Mouse (Mus musculus) Muller cell, postnatal 12 days (primary cell): ENCODE data around the gene Arhgap24.
"Not testable (repeated sequence)": the region's sequence is repeated elsewhere in the genome, so short reads cannot be mapped to it uniquely, and the experiment has no call there.

ENCODE experiments used
- DNase-seq: peaks from one replicate; pipeline ENCODE4 v3.0.0-alpha.2; 2015; ENCODE audit errors: inconsistent ontology term

Arhgap24 gene

GRCm38 (mm10) chr5:102874605-102875298, 393.6 kb downstream of the Arhgap24 start:
- peak; percentile 48 for DNase-seq

GRCm38 (mm10) chr5:102875628-102876027, 394.4 kb downstream of the Arhgap24 start:
- DNase-seq: no peak

- DNase-seq: no peak
Observed at GRCm38 (mm10) chr5:102888482-102889162, 407.4 kb downstream of the Arhgap24 start.

GRCm38 (mm10) chr5:102889163-102889488, 407.9 kb downstream of the Arhgap24 start:
- no peak for DNase-seq

GRCm38 (mm10) chr5:102892226-102892625, 411.0 kb downstream of the Arhgap24 start:
- DNase-seq: no peak

- DNase-seq: no peak
Observed at GRCm38 (mm10) chr5:102898301-102898700, 417.1 kb downstream of the Arhgap24 start.

- DNase-seq: no peak
Observed at GRCm38 (mm10) chr5:102899680-102900215, 418.6 kb downstream of the Arhgap24 start.

GRCm38 (mm10) chr5:102901176-102901575, 420.0 kb downstream of the Arhgap24 start:
- DNase-seq: peak; percentile 17

GRCm38 (mm10) chr5:102903487-102903886, 422.3 kb downstream of the Arhgap24 start:
- DNase-seq: no peak

- DNase-seq: no peak
Observed at GRCm38 (mm10) chr5:102904066-102904465, 422.9 kb downstream of the Arhgap24 start.

GRCm38 (mm10) chr5:102905441-102906211, 424.4 kb downstream of the Arhgap24 start:
- no peak for DNase-seq

- DNase-seq: no peak
Observed at GRCm38 (mm10) chr5:102920199-102920598, 439.0 kb downstream of the Arhgap24 start.

GRCm38 (mm10) chr5:102926786-102927185, 445.6 kb downstream of the Arhgap24 start:
- no peak for DNase-seq

GRCm38 (mm10) chr5:102930161-102930560, 449.0 kb downstream of the Arhgap24 start:
- DNase-seq: no peak

- DNase-seq: not testable (repeated sequence)
Observed at GRCm38 (mm10) chr5:102943864-102944630, 462.9 kb downstream of the Arhgap24 start.

GRCm38 (mm10) chr5:102946625-102947024, 465.4 kb downstream of the Arhgap24 start:
- DNase-seq: no peak

GRCm38 (mm10) chr5:102947061-102947711, 466.0 kb downstream of the Arhgap24 start:
- DNase-seq: no peak
